Mouse (Mus musculus): Measurements from ENCODE around the gene Fkbp4.
"Not testable (repeated sequence)": the region's sequence is repeated elsewhere in the genome, so short reads cannot be mapped to it uniquely, and the experiment has no call there.

Gene Fkbp4

GRCm38 (mm10) chr6:128397574-128398261 is 40.8 kb downstream of the Fkbp4 start:
- no peak for DNase-seq (ENCODE audit: low spot score in 2 of 2)

GRCm38 (mm10) chr6:128390683-128391082 is 47.8 kb downstream of the Fkbp4 start:
- DNase-seq (ENCODE audit: low spot score in 2 of 2), result no peak

GRCm38 (mm10) chr6:128389185-128389584 is 49.3 kb downstream of the Fkbp4 start:
- no peak for DNase-seq (ENCODE audit: low spot score in 2 of 2)

- no peak for DNase-seq (ENCODE audit: low spot score in 2 of 2)
These were observed 53.5 kb downstream of the Fkbp4 start for GRCm38 (mm10) chr6:128385026-128385425.

GRCm38 (mm10) chr6:128383752-128384151 is 54.7 kb downstream of the Fkbp4 start:
- DNase-seq (ENCODE audit: low spot score in 2 of 2), result no peak

GRCm38 (mm10) chr6:128381254-128381653 is 57.2 kb downstream of the Fkbp4 start:
- DNase-seq (ENCODE audit: low spot score in 2 of 2), result no peak

GRCm38 (mm10) chr6:128380594-128381167 is 57.8 kb downstream of the Fkbp4 start:
- not testable (repeated sequence) for DNase-seq (ENCODE audit: low spot score in 2 of 2)
